Mouse (Mus musculus) kidney, postnatal 25 days (tissue): ENCODE data around the gene Armc6.

Experiments
- DNase-seq, 2 experiments: peaks; one replicate each; pipeline ENCODE4 v3.0.0; 2021; ENCODE audit warnings: mixed read lengths in 2 of 2

Gene Armc6

DNA sequence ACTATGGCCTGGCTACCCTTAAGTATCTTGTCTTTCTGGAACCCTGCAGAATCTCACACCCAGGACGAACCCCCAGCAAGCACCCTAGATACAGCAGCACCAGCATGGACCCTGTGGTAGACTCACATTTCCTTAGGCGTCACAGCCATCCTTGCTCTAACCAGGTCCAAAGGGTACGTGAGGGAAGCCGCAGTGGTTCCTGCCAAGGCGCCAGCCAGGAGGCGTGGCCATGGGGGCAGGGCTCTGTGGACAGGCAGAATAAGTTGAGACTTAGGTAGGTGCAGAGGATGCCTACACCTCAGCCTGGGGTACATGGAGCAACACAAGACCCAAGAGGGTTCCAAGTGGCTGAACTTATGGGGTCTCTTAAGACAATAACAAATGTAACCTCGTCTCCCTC lies 45.6 kb downstream of the Armc6 start:
- peak; percentile 89 to 93 for DNase-seq

- no peak for DNase-seq
These were observed 51.1 kb downstream of the Armc6 start for GRCm38 (mm10) chr8:70183194-70183593.

DNA sequence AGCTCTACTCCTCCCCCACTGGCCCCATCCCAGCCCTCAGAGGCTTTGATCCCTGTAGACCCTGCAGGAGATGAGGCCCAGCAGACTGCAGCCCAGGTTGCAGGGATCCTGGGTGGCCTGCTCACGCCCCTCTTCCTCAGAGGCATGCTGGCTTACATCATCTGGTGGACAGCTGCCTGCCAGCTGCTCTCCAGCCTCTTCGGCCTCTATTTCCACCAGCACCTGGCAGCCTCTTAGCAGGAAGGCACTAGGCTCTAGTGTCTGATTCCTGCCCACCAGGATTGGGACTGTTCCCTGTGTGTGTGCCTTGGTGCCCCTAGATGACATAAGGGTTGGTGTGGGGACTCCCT lies 52.4 kb downstream of the Armc6 start:
- DNase-seq, result no peak

DNA sequence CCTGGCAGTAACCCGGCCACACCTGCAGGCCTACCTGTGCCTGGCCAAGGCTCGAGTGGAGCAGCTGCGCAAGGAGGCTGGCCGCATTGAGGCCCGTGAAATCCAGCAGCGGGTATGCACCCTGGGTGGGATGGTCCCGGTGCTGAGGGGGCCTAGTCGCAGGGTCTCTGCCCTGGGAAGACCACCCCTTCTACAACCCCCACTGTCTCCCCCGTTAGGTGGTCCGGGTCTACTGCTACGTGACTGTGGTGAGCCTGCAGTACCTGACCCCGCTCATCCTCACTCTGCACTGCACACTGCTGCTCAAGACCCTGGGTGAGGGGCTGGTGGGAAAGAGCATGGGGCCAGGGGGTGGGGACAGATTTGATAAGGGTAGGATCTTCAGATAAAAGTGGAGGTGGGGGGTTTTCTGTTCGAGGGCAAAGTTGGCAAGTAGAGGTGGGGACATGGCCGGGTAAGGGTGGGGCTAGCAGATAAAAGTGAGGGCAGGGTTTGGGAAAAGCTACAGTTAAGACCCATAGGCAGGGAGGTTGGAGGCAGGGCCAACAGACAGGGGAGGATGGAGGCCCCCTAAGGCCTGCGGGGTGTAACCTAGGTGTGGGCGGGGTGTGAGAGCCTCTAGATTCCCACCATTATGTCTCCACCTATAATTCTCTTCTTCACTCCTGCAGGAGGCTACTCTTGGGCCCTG lies 52.9 kb downstream of the Armc6 start:
- no peak for DNase-seq

- DNase-seq, result no peak
These were observed 55.2 kb downstream of the Armc6 start for GRCm38 (mm10) chr8:70179082-70179481.

- no peak for DNase-seq
These were observed 56.0 kb downstream of the Armc6 start for GRCm38 (mm10) chr8:70178231-70178630.

DNA sequence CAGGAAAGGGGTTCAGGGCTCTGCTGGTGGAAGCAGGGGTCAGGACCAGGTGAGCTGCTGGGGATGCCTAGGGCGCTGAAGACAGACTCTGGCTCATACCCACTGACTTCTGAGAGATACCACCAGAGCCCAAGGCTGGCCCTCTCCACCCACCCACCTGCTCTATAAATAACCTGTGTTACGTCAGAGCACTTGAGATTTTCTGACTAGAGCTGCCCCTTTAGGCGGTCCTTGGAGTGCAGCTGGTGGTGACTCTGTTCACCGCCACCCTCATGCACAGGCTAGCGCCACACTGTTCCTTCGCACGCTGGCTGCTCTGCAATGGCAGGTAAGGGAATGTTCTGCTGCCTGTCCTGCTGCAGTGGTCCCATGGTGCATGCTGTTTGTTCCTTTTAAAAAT lies 60.2 kb downstream of the Armc6 start:
- DNase-seq, result no peak

GRCm38 (mm10) chr8:70173320-70173719 lies 60.9 kb downstream of the Armc6 start:
- DNase-seq, result no peak

DNA sequence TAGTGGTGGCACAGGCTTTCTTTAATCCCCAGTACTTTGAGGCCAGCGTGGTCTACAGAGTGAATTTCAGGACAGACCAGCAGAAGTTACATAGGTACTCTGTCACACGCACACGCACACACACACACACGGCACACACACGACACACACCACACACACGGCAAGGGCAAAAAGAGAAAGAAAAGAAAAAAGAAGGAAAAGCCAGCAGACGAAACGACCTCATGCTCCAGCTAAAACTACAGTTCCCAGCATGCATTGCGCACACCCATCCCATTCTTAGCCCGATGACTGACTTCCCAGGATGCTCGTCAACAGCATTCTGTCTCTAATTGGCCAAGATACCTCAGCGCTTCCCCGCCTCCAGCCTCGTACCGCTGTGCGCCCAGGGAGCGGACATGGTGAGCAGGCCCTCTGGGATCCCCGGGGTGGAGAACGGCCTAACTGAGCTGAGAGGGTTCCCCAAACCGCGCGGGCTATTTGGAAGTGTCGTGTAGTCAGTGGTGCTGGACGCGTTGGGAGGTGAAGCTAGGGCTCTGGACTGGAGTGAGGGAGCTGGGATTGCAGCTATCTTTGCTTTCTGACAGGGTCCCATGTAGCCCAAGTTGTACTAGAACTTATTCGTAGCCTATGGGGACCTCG lies 62.1 kb downstream of the Armc6 start, which contains the start of gene Tmem161a:
Tmem161a (plus strand) TSS at position 314 of the 639 bp plus-strand sequence.
- peak; percentile 97 for DNase-seq

GRCm38 (mm10) chr8:70171240-70171639 lies 63.0 kb downstream of the Armc6 start:
- no peak for DNase-seq

DNA sequence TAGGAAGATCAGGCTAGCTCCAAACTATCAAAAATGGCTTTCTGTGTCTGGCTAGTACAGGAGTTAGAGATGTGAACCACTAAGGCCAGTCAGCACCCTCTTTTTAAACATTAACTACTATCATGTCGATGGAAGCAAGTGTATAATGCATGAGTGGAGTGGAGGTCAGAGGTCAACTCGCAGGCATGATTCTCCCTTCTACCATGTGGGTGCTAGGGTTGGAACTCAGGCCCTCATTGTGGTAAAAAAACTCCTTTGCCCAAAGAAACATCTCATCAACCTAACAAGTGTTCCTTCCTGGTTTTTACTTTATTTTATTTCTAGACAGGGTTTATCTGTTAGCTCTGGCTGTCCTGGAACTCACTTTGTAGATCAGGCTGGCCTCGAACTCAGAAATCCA lies 63.5 kb downstream of the Armc6 start:
- peak; percentile 79 to 82 for DNase-seq
